Mouse (Mus musculus) ES-Bruce4 (cell line): Measurements from ENCODE around the gene Gm960.

Experiments used
- CTCF ChIP-seq: IDR thresholded peaks from one replicate; pipeline ENCODE4 v1.8.1; 2011; ENCODE audit warnings: low read depth, low read length
- EP300 ChIP-seq: IDR thresholded peaks from 2 replicates; pipeline ENCODE4 v1.6.1; 2011; ENCODE audit warnings: low read depth, low read length; ENCODE audit not compliant: insufficient read depth
- POLR2A ChIP-seq: IDR thresholded peaks from one replicate; pipeline ENCODE4 v1.8.1; 2011; ENCODE audit warnings: low read length; ENCODE audit not compliant: insufficient read depth

DNA sequence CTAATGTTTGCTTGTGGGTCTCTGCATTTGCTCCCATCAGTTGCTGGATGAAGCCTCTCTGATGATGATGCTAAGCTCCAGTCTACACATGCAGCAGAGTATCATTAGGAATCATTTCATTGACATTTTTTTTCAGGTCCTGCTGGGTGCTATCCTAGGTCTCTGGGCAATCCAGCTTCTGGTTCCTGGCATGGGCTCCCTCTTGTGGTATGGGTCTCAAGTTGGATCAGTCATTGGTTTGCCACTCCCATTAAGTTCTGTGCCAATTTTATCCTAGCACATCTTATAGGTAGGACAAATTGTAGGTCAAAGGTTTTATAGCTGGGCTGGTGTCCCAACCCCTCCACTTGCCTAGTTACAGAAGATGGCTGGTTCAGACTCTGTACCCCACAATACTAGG is 31.7 kb downstream of the Gm960 start:
- TF ChIP-seq CTCF, result no peak
- no peak for TF ChIP-seq EP300
- no peak for TF ChIP-seq POLR2A
